Mouse (Mus musculus) monocyte, adult 5-6 weeks (primary cell): ENCODE measurements around the gene Slc35g1. TPM values are rescaled to one million over a fixed set of nuclear protein-coding genes. Genes with fewer than 3 reads are reported as not detected.

ENCODE experiments used
- ATAC-seq: fragments of 153-309, 156-312 bp; replicated peaks from 2 replicates; pipeline ENCODE4 v1.8.0; 2017; ENCODE audit warnings: mild to moderate bottlenecking; ENCODE audit not compliant: low TSS enrichment, insufficient number of reproducible peaks, severe bottlenecking, poor library complexity, low FRiP score
- total RNA-seq: library from RNA; stranded (forward); fragments of 200-1000, 200-491, 200-594 nt; gene quantifications from 3 replicates; pipeline ENCODE4 v1.2.3, GENCODE M21; 2017

The Slc35g1 gene
- total RNA-seq, result 2.3 to 3.0 TPM (median 2.8 TPM) in 3 replicates

GRCm38 (mm10) chr19:38395701-38396632 lies at the start of gene Slc35g1:
TSS of gene Slc35g1 (plus strand) at chr19:38395980.
- no peak for ATAC-seq

DNA sequence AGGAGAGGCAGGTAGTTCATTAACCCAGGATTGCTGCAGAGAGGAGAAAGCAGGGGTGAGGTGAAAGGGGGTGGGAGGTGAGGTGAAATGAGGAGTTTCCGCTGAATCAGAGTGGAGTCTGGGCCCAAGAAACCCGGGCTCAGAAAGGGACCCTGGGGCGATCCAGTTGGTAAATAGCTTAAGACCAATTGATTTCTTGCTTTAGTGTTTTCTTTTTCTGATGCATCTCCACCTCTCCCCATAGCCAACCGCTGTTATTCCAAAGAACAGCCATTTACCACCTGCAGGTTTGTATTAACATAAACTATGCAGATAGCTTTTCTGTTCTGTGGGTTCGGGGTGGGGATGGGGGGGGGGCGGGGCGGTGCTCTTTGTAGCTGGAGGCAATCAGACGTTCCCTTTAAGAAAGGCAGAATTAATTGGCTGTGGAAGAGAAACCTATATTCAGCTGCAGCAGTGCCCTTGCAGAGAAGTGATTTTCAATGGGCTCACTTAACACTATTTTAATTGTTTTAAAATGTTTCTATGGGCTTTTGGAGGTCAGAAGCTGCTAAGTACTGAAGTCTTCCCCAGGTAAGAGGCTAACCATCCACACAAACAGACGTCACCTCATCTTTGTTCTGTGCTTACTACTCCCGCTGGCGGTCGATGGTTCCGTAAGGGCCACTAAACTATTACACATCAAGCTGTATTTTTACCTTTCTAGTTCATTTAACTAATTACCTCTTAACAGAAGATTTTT lies 47.3 kb upstream of the Slc35g1 start:
- no peak for ATAC-seq

- ATAC-seq, result no peak
These were observed 46.8 kb upstream of the Slc35g1 start for GRCm38 (mm10) chr19:38349013-38349341.

DNA sequence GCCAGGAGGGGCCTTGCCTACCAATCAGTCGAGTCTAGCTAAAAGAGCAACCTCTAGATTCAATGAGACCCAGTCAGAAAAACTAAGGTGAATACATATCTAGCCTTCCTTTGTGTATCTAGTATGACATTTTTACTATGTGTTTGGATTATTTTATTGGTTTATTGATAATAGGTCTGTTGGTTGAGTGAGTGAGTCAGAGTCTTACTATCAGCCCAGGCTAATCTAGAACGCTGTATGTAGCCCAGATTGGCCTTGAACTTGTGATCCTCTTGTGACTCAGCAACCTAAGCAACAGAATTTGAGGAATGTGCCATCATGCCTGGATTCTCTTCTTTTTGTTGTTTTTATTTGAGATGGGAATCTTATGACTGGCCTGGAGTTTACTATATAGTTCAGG lies 44.6 kb upstream of the Slc35g1 start:
- ATAC-seq, result no peak

DNA sequence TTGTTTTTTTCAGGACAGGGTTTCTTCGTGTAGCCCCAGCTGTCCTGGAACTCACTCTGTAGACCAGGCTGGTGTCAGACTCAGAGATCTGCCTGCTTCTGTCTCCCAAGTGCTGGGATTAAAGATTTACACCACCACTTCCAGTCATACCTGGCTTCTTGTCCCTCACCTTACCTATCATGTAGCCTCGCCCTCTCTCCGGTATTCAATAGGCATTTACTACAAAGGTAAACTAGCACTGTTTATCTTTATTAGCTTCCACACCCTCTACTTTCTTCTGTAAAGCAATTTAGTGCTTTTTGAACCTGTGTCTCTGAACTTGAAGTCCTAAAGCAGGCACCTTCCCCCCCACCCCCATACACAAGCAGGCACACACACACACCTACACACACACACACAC lies 44.1 kb upstream of the Slc35g1 start:
- ATAC-seq, result no peak

DNA sequence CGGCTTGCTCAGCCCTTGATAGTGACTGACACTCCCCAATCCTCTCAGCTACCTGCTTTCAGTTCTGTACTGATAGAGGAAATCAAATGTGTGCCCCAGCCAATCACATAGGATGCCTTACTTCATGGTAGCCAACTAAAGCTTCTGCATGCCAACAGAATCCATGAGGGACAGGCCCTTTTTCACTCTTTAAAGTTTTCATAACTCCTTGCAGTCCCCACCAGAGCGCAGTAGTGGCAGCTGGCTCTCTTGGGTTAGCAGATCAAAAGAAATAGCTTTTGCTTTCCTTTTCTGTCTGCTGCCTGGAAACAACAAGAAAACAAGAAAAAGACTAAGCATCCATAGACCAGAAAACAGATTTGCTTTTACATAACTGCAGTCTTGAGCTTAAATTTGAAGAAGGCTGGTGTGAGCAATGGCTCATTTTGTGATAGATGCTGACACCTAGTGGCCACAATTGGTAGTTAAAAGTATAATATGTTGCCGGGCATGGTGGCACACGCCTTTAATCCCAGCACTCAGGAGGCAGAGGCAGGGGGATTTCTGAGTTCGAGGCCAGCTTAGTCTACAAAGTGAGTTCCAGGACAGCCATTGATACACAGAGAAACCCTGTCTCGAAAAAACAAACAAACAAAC lies 43.2 kb upstream of the Slc35g1 start:
- ATAC-seq, result no peak

- no peak for ATAC-seq
These were observed 41.5 kb upstream of the Slc35g1 start for GRCm38 (mm10) chr19:38354279-38354678.

DNA sequence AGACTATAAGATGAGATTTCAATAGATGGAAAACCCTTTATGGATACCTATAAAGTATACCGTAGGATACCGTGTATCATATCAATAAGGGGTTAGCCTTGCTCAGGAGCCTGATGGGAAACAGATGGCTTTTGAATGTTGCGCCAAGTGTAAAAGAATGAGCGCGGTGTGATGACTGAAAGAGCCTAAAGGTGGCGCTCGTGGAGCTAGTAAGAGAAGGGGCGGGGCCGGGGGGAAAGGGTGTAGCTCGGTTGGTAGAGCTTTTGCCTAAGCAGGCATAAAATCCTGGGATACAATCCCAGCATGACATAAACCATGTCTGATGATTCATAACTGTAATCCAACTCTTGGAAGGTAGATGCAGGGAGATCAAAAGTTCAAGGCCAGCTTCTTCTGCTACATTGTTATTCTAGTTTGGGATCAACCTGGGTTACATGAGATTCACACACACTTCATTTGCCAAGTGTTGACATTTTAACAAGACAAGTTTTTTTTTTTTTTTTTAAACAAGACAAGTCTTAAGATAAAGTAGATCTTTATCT lies 40.9 kb upstream of the Slc35g1 start:
- ATAC-seq, result no peak

DNA sequence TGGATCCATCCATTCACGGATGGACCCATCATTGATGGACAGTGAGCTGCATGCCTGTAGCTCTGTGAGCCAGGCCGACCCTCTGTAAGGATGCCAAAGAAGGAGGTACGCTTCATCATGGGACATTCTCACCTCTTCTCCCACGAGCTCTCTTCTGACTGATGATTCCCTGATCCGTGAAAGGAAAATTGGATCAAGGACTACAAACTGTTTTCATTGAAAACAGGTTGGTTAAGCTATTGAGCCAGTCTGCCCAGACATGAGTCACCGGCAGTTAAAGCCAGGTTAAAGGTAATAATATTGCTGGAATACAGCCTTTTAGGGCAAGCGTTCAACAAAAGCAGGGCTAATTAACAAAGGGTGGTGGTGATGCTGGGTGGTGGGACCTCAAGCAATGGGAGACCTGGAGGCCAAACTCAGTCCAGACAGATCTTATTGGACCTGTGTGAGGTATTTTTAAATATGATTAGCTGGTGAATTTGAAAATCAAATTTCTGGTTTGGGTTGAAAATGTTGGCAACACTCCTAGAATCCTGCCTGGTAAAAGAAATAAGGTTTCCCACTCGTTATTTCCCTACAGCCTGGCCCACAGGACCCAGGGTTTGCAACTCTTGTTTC lies 39.5 kb upstream of the Slc35g1 start:
- ATAC-seq, result no peak

GRCm38 (mm10) chr19:38357956-38358623 lies 37.7 kb upstream of the Slc35g1 start:
- no peak for ATAC-seq

- ATAC-seq, result no peak
These were observed 36.5 kb upstream of the Slc35g1 start for GRCm38 (mm10) chr19:38359287-38359686.

DNA sequence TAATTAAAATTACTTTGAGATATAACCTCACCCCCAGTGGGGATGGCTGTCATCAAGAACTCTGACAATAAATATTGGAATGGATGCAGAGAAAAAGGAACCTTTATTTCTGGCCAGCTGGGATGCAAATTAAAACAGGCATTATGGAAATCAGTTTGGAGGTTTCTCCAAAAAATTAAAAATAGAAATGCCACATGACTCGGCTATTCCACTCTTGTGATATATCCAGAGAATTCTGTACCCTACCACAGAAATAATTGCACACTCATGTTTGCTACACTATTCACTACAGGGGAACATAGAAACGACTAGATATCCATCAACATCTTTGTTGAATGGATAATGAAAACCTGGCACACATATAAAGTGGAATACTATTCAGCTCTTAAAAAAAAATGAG lies 33.9 kb upstream of the Slc35g1 start:
- ATAC-seq, result no peak

DNA sequence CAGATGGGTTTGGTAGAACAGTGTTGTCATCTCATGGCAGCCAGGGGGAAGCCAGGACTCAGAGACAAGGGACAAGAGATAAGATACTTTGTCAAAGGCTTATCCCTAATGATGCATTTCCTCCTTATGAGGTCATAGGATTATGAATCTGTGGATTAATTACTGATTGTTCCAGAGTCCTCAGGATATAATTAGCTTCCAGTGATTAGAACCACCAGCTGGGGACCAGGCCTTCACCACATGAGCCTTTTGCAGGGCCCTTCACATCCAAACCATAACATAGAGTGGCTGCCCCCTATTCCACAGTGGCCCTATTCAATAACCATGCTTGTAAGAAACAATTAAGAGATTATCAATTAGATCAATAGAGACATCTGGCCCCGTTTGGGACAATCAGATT lies 32.4 kb upstream of the Slc35g1 start:
- ATAC-seq, result no peak

GRCm38 (mm10) chr19:38363879-38364659 lies 31.7 kb upstream of the Slc35g1 start:
- no peak for ATAC-seq

DNA sequence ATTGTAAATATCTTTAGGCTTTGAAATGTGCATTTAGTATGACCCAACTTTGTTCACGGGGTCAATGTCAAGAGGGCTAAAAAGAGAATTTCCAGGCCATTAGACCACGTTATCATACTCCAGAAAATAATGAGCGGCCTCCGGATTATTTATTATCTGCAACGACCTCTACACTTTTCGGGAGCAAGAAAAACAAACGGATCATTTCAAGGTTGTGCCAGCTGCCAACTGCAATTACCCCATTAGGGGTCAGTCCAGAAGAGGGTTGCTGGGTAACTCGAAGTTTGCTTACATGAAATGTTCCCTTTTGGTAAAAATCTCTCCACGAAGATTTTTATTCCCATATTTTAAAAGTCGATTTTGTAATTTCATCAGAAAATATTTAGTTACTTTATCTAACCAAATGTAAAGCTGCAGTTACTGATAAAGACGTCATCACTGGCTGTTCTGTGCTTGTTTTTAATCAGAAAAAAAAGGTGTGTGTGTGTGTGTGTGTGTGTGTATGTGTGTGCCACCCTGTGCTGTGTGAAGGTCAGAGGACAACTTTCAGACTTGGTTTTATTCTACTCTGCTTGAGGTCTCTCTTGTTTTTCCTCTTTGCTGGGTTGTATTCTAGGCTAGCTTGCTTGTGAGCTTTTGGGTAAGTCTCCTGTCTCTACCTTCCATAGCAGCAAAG lies 30.7 kb upstream of the Slc35g1 start:
- no peak for ATAC-seq

DNA sequence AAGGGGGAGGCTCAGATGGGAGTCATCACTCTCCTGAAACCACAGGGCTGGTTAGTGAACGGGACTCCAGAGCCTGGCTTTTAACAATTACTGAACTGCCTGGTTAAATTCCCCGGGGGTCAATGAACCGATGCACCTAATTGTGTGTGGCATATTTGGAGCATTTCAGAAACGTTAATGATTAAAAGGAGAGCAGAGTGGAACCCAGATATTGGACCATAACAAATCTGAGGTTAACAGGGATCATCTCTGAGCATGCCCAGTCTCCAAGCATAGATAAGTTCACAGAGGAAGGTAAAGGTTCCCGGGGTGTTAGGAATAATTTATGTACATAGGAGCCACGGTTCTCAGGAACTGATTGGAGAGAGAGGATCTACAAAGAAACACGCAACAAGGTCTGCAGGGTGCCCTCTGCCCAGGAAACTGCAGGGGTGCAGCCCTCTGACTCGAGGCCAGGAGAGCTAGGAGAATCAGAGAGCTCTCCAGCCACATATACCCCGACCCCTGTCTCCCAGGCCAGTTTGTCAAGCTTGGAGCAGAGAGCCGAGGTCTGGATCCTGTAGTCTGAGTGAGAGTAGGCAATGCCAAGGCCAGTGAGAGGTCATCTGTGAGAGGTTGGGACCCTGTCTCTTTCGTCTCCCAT lies 23.2 kb upstream of the Slc35g1 start:
- ATAC-seq, result no peak

DNA sequence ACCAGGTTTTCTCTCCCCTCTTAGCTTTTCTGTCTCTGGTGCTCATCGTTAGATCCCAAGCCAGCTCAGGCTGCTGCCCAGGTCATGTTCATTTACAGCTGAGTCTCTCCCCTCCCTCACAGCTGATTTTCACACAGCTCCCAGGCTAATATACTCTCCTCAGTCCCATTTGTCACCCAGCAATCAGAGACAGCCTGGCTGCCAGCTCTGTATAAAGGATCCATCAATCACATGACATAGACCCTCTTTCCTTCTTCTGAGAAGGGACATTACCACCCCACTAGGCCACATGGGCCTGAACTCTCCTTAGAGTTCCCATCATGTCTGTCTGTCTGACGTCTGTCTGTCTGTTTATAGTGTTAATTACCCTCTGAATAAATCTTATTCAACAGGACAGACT lies 22.4 kb upstream of the Slc35g1 start:
- ATAC-seq, result no peak
